ENCODE assay signal across 12 mouse cellular contexts in the genomic region with DNA sequence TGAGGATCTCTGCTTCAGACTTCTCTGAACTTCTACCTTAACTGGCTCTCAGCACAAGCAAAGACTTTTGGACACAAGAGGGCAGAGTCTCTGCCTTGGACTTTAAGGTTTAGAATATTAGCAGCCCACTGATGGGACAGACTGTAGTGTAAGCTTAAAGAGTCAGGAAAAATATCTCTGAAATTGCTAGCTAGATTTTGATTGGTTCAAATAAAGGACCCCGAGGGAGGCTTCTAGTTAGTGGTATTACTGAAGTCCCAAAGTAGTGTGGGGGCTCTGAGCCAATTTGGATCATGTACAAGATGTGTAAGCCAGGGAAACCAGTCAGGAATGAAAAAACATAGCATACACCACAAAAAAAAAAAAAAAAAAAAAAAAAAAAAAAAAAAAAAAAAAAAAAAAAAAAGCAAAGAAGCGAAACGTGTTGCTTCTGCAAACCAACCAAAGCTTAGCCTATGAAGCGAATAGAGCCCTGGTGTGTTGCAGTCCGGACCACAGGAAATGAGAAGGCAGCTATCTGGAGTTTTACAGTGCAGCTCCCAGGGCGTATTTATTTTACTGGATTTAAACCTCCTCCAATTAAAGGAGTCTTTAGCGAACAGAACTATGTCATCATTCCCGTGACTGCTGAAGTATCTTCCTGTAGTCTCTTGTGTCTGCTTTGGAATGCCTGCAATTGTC.
A peak's percentile ranks its signal among the peaks of the same experiment; 100 is the strongest.
DNase-seq lines count a peak whose midpoint lies in the region; ATAC-seq and TF ChIP-seq lines count a peak whose summit lies in the region.
"Had no signal": no experiment of that assay in that cellular context is flagged by ENCODE, and none has a peak within 500 bp of the region (broad histone marks: within the 10 kb centered on the region; RNA-seq: fewer than 3 reads in every experiment).

No protein-coding gene starts in this region.

- peak; percentile 3 for DNase-seq in heart, adult 8-10 months (ENCODE audit: low spot score)
- DNase-seq in liver, adult 2 months (ENCODE audit: extremely low read depth, low read depth, low spot score) = peak; percentile 23
- DNase-seq in liver, embryonic 11.5 days (ENCODE audit: low spot score) = no peak
- no peak for DNase-seq in midbrain, embryonic 11.5 days (ENCODE audit: low spot score, missing footprints)
- no peak for DNase-seq in embryo, embryonic 10 days (ENCODE audit: low spot score)
- DNase-seq: kidney, postnatal 36 days; thymus, postnatal 14 days had no signal

- 60% methylated on average over 8 of the region's 8 CpGs for WGBS in heart, embryonic 11.5 days (ENCODE audit: insufficient replicate concordance)
- 60% methylated on average over 8 of the region's 8 CpGs for WGBS in liver, adult 2 months
- WGBS in liver, embryonic 11.5 days = 69% methylated on average over 8 of the region's 8 CpGs
- 38% methylated on average over 8 of the region's 8 CpGs for WGBS in olfactory bulb, adult 2 months
- WGBS in midbrain, embryonic 11.5 days = 71% methylated on average over 8 of the region's 8 CpGs

- H3K4me1 ChIP-seq in heart, embryonic 11.5 days (ENCODE audit: control insufficient read depth, insufficient read depth, low read length) = no peaks in the 10 kb centered on the region; the same call in 1 of the 2 replicates
- H3K4me1 ChIP-seq in liver, adult 2 months (ENCODE audit: control insufficient read depth, insufficient read depth, low read length) = no peaks in the 10 kb centered on the region
- no peaks in the 10 kb centered on the region for H3K4me1 ChIP-seq in liver, embryonic 11.5 days (replicated peaks; ENCODE audit: control insufficient read depth, insufficient read depth, low read length)
- H3K4me1 ChIP-seq in olfactory bulb, adult 2 months (ENCODE audit: control insufficient read depth, insufficient read depth, low read length) = no peaks in the 10 kb centered on the region
- H3K4me1 ChIP-seq in midbrain, embryonic 11.5 days (ENCODE audit: control insufficient read depth, insufficient read depth, low read length) = no peaks in the 10 kb centered on the region

- H3K27me3 ChIP-seq in heart, embryonic 11.5 days (ENCODE audit: control insufficient read depth, insufficient read depth, low read length) = no peaks in the 10 kb centered on the region
- H3K27me3 ChIP-seq in liver, adult 2 months (ENCODE audit: control insufficient read depth, insufficient read depth, low read length) = no peaks in the 10 kb centered on the region
- H3K27me3 ChIP-seq in liver, embryonic 11.5 days (replicated peaks; ENCODE audit: control insufficient read depth, insufficient read depth, low read length) = no peaks in the 10 kb centered on the region
- no peaks in the 10 kb centered on the region for H3K27me3 ChIP-seq in midbrain, embryonic 11.5 days (ENCODE audit: control insufficient read depth, insufficient read depth, low read length)

- TF ChIP-seq POLR2A in liver, adult 2 months (IDR thresholded peaks at IDR 0.05; ENCODE audit: extremely low read depth, insufficient read depth, low read length) = no peak
- TF ChIP-seq POLR2A in olfactory bulb, adult 2 months (IDR thresholded peaks at IDR 0.05; ENCODE audit: insufficient read depth, low read depth, low read length) = no peak

- ATAC-seq in heart, embryonic 11.5 days (replicated peaks; ENCODE audit: insufficient number of reproducible peaks, low FRiP score, low TSS enrichment) = no peak
- ATAC-seq in liver, embryonic 11.5 days (replicated peaks; ENCODE audit: low FRiP score) = no peak
- ATAC-seq in common myeloid progenitor, adult 5-6 weeks (replicated peaks; ENCODE audit: low read depth, poor library complexity, severe bottlenecking) = peak; percentile 65; the same call in 1 of the 2 replicates
- ATAC-seq in midbrain, embryonic 11.5 days (ENCODE audit: low FRiP score) = no peak

- no peak for TF ChIP-seq CTCF in liver, adult 2 months (IDR thresholded peaks at IDR 0.05; ENCODE audit: low read depth, low read length)
- TF ChIP-seq CTCF in olfactory bulb, adult 2 months (IDR thresholded peaks at IDR 0.05; ENCODE audit: insufficient read depth, low read depth, low read length) = no peak

- no peak overlapping the region for H3K27ac ChIP-seq in heart, embryonic 11.5 days (ENCODE audit: low read depth, low read length)
- H3K27ac ChIP-seq in liver, adult 2 months (replicated peaks; ENCODE audit: insufficient read depth, low read depth, low read length) = no peak overlapping the region
- no peak overlapping the region for H3K27ac ChIP-seq in liver, embryonic 11.5 days (ENCODE audit: low read depth, low read length)
- peak overlapping the region; percentile 51; the same call in 1 of the 2 replicates for H3K27ac ChIP-seq in olfactory bulb, adult 2 months (ENCODE audit: insufficient read depth, low read depth, low read length)
- no peak overlapping the region for H3K27ac ChIP-seq in midbrain, embryonic 11.5 days (ENCODE audit: low read depth, low read length)
- H3K27ac ChIP-seq: liver, embryonic 14.5 days had no signal

- no peaks in the 10 kb centered on the region for H3K79me2 ChIP-seq in liver, adult 2 months (ENCODE audit: control insufficient read depth, insufficient read depth, low read length)

- H3K9ac ChIP-seq in heart, embryonic 11.5 days (ENCODE audit: low read depth, low read length) = no peak overlapping the region
- H3K9ac ChIP-seq in liver, adult 2 months (ENCODE audit: low read depth, low read length) = no peak overlapping the region
- no peak overlapping the region for H3K9ac ChIP-seq in liver, embryonic 11.5 days (ENCODE audit: low read depth, low read length)
- H3K9ac ChIP-seq in midbrain, embryonic 11.5 days (ENCODE audit: low read length) = no peak overlapping the region
- H3K9ac ChIP-seq: liver, embryonic 14.5 days had no signal

- H3K4me2 ChIP-seq in heart, embryonic 11.5 days = no peak overlapping the region
- no peak overlapping the region for H3K4me2 ChIP-seq in liver, embryonic 11.5 days
- H3K4me2 ChIP-seq in midbrain, embryonic 11.5 days = no peak overlapping the region

- H3K4me3 ChIP-seq in heart, embryonic 11.5 days (ENCODE audit: low read depth, low read length) = no peak overlapping the region
- H3K4me3 ChIP-seq in liver, adult 2 months (ENCODE audit: insufficient read depth, low read depth, low read length) = no peak overlapping the region
- no peak overlapping the region for H3K4me3 ChIP-seq in liver, embryonic 11.5 days (ENCODE audit: low read depth, low read length)
- H3K4me3 ChIP-seq in olfactory bulb, adult 2 months (ENCODE audit: insufficient read depth, low read depth, low read length) = no peak overlapping the region
- H3K4me3 ChIP-seq in midbrain, embryonic 11.5 days (ENCODE audit: low read depth, low read length) = no peak overlapping the region

- H3K9me3 ChIP-seq in heart, embryonic 11.5 days (replicated peaks; ENCODE audit: control insufficient read depth, low read length) = no peaks in the 10 kb centered on the region
- H3K9me3 ChIP-seq in liver, embryonic 11.5 days (ENCODE audit: control insufficient read depth, low read length) = no peaks in the 10 kb centered on the region
- H3K9me3 ChIP-seq in midbrain, embryonic 11.5 days (ENCODE audit: control insufficient read depth, low read length) = no peaks in the 10 kb centered on the region
- H3K9me3 ChIP-seq: G1E had no signal

- no peaks in the 10 kb centered on the region for H3K36me3 ChIP-seq in heart, embryonic 11.5 days (ENCODE audit: control insufficient read depth, insufficient read depth, low read length)
- H3K36me3 ChIP-seq in liver, adult 2 months (ENCODE audit: control insufficient read depth, insufficient read depth, low read length) = no peaks in the 10 kb centered on the region
- H3K36me3 ChIP-seq in liver, embryonic 11.5 days (ENCODE audit: control insufficient read depth, insufficient read depth, low read length) = no peaks in the 10 kb centered on the region
- no peaks in the 10 kb centered on the region for H3K36me3 ChIP-seq in midbrain, embryonic 11.5 days (ENCODE audit: control insufficient read depth, insufficient read depth, low read length)
- H3K36me3 ChIP-seq: G1E had no signal

Comparison
In these comparisons a context has a peak if more than half of its experiments do, and no peak if none do; other contexts are left out.
1. DNase-seq: peak in heart, adult 8-10 months (single experiment) and liver, adult 2 months (single experiment); none in liver, embryonic 11.5 days (single experiment), midbrain, embryonic 11.5 days (single experiment) and embryo, embryonic 10 days (single experiment).